Mouse (Mus musculus): Measurements from ENCODE around the gene Grrp1.

DNA sequence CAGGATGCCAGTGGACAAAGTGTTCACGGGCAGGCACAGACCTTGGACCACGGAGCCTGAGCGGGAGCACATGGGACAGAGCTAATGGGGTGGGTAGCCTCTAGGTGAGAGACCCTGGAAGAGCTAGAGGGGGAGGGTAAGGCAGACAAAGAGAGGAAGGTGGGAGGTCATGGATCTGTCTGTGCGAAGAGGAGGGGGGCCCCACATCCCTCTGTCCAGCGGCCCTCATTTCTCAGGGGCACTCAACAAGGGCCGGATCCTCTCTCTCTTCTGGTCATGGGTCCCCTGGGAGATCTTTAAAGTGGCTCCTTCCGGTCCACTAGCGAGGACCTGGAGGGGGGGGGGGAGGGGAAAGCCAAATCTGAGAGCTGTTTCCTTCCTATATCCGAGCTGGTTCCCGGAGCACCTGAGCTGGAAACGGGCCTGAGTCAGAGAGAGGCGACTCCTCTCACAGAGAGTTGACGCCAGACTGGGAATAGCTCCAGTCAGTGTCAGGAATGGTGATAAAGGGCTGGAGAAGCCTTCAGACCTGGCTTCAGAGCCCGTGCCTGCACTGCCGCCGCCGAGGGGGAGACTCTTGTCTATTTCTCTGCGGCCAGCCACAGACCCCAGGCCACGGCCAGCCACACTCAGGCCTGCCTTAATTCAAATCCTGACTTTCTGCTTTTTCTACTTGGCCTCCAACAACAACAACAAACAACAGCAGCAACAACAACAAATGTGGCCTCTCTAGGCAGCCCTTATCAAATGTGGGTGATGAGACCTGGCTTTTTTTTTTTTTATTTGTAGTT, 2.7 kb upstream of the Grrp1 start:
- TF ChIP-seq CTCF (IDR thresholded peaks at IDR 0.05; ENCODE audit: low read depth, low read length), result no peak
- TF ChIP-seq POLR2A (IDR thresholded peaks at IDR 0.05; ENCODE audit: borderline replicate concordance, low read depth, low read length), result no peak

All from bone marrow macrophage, adult 2 months (primary cell).